In the genomic region with DNA sequence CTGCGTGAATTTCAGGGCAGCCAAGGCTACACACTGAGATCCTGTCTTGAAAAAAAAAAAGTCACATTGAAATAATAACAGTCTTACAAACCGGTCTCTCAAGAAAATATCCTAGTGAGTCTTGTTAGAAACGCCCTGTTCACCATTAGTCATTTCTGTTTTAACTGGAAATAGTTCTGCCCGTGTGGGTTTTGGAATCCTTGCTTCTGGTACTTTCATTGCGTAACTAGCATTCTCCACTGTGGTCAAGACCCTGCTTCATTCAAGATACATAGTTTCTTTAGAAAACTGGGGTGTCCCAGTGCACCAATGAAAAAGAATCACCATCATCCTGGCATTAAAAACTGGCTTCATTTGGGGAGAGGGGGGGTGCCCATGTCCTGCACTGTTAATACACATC, we compare ENCODE assay signal across 14 mouse cellular contexts. TPM values are rescaled to one million over a fixed set of nuclear protein-coding genes. Genes with fewer than 3 reads are reported as not detected.
DNase-seq lines count a peak whose midpoint lies in the region; ATAC-seq lines count a peak whose summit lies in the region.
"Had no signal": no experiment of that assay in that cellular context is flagged by ENCODE, and none has a peak within 500 bp of the region (broad histone marks: within the 10 kb centered on the region; RNA-seq: fewer than 3 reads in every experiment).

No protein-coding gene starts in this region.

- no peaks in the 10 kb centered on the region; the same call in 1 of the 2 replicates for H3K4me1 ChIP-seq in forebrain, embryonic 15.5 days
- no peaks in the 10 kb centered on the region for H3K4me1 ChIP-seq in forebrain, embryonic 11.5 days (replicated peaks; ENCODE audit: control insufficient read depth, insufficient read depth, low read length)
- H3K4me1 ChIP-seq in limb, embryonic 15.5 days, result 0 out of 2 replicates have a peak, but pooled peaks cover 7% of the 10 kb centered on the region
- H3K4me1 ChIP-seq in limb, embryonic 10.5 days, result peaks cover 9% of the 10 kb centered on the region
- H3K4me1 ChIP-seq: embryonic facial prominence, embryonic 13.5 days had no signal

- H3K27ac ChIP-seq in forebrain, embryonic 15.5 days (replicated peaks), result no peak overlapping the region
- H3K27ac ChIP-seq in forebrain, embryonic 11.5 days (ENCODE audit: low read depth, low read length), result no peak overlapping the region
- no peak overlapping the region for H3K27ac ChIP-seq in limb, embryonic 15.5 days
- H3K27ac ChIP-seq in limb, embryonic 10.5 days, result no peak overlapping the region

- 78% methylated on average over 5 of the region's 5 CpGs for WGBS in forebrain, embryonic 15.5 days
- WGBS in forebrain, embryonic 11.5 days, result 82% methylated on average over 5 of the region's 5 CpGs
- 44% methylated on average over 5 of the region's 5 CpGs for WGBS in limb, embryonic 15.5 days
- WGBS in limb, embryonic 10.5 days, result 81% methylated on average over 5 of the region's 5 CpGs

- 0 out of 2 replicates have a peak overlapping the region, but pooled peaks have one; percentile 46 for H3K4me2 ChIP-seq in forebrain, embryonic 15.5 days (replicated peaks)
- no peak overlapping the region for H3K4me2 ChIP-seq in forebrain, embryonic 11.5 days (ENCODE audit: low read depth, low read length, severe bottlenecking)
- no peak overlapping the region for H3K4me2 ChIP-seq in limb, embryonic 15.5 days

- no peaks in the 10 kb centered on the region for H3K36me3 ChIP-seq in forebrain, embryonic 15.5 days
- no peaks in the 10 kb centered on the region for H3K36me3 ChIP-seq in forebrain, embryonic 11.5 days (ENCODE audit: control insufficient read depth, insufficient read depth, low read length)
- H3K36me3 ChIP-seq in limb, embryonic 15.5 days, result no peaks in the 10 kb centered on the region
- no peaks in the 10 kb centered on the region for H3K36me3 ChIP-seq in limb, embryonic 10.5 days
- H3K36me3 ChIP-seq: embryonic facial prominence, embryonic 13.5 days; intestine, embryonic 15.5 days; midbrain, embryonic 13.5 days had no signal

- H3K27me3 ChIP-seq in forebrain, embryonic 15.5 days, result no peaks in the 10 kb centered on the region
- H3K27me3 ChIP-seq in forebrain, embryonic 11.5 days (ENCODE audit: control insufficient read depth, insufficient read depth, low read length), result no peaks in the 10 kb centered on the region
- no peaks in the 10 kb centered on the region for H3K27me3 ChIP-seq in limb, embryonic 15.5 days
- no peaks in the 10 kb centered on the region for H3K27me3 ChIP-seq in limb, embryonic 10.5 days (ENCODE audit: low read depth, poor library complexity, severe bottlenecking)
- H3K27me3 ChIP-seq: embryonic facial prominence, embryonic 13.5 days; intestine, embryonic 15.5 days; midbrain, embryonic 13.5 days had no signal

- no peak overlapping the region for H3K4me3 ChIP-seq in forebrain, embryonic 15.5 days
- no peak overlapping the region for H3K4me3 ChIP-seq in forebrain, embryonic 11.5 days (ENCODE audit: low read depth, low read length)
- peak overlapping the region; percentile 81; the same call in 1 of the 2 replicates for H3K4me3 ChIP-seq in limb, embryonic 15.5 days
- no peak overlapping the region for H3K4me3 ChIP-seq in limb, embryonic 10.5 days

- no peak for DNase-seq in forebrain, embryonic 11.5 days (ENCODE audit: low spot score)
- no peak for DNase-seq in limb, embryonic 10.5 days (ENCODE audit: low spot score)
- DNase-seq in 3134 (ENCODE audit: extremely low read depth, insufficient read length, low spot score), result peak; percentile 45
- DNase-seq in fibroblast of lung, adult 2 months (ENCODE audit: low read depth), result peak; percentile 77
- no peak for DNase-seq in frontal cortex, postnatal 25 days (ENCODE audit: low spot score in 2 of 2)
- no peak for DNase-seq in layer of hippocampus, postnatal 10 days (ENCODE audit: low spot score in 2 of 2)
- DNase-seq: thymus, postnatal 14 days had no signal

- no peaks in the 10 kb centered on the region for H3K9me3 ChIP-seq in forebrain, embryonic 15.5 days
- H3K9me3 ChIP-seq in forebrain, embryonic 11.5 days (ENCODE audit: control insufficient read depth, low read length), result no peaks in the 10 kb centered on the region
- H3K9me3 ChIP-seq in limb, embryonic 15.5 days, result no peaks in the 10 kb centered on the region
- no peaks in the 10 kb centered on the region for H3K9me3 ChIP-seq in limb, embryonic 10.5 days (replicated peaks)
- H3K9me3 ChIP-seq: embryonic facial prominence, embryonic 13.5 days; G1E; intestine, embryonic 15.5 days; midbrain, embryonic 13.5 days had no signal

- no peak overlapping the region for H3K9ac ChIP-seq in forebrain, embryonic 15.5 days (replicated peaks)
- no peak overlapping the region for H3K9ac ChIP-seq in forebrain, embryonic 11.5 days (ENCODE audit: low read length)
- H3K9ac ChIP-seq in limb, embryonic 15.5 days, result no peak overlapping the region
- H3K9ac ChIP-seq: liver, postnatal 0 days had no signal

- ATAC-seq in forebrain, embryonic 15.5 days (replicated peaks), result no peak
- no peak for ATAC-seq in forebrain, embryonic 11.5 days (replicated peaks; ENCODE audit: low FRiP score)
- ATAC-seq in limb, embryonic 15.5 days (ENCODE audit: insufficient number of reproducible peaks, low FRiP score, low TSS enrichment, low read depth), result no peak

RNA-seq across cellular contexts. Expression of a gene that starts 9.4 kb away (rescaled TPM):
- polyA plus RNA-seq in forebrain, embryonic 15.5 days (2015; fragmentation: Nextera tagmentation; extraction: Ambion mirVana), result 144 and 146 TPM in 2 replicates
- 128 and 141 TPM in 2 replicates for polyA plus RNA-seq in forebrain, embryonic 11.5 days (2014; fragmentation: Nextera tagmentation; extraction: Ambion mirVana)
- 165 and 169 TPM in 2 replicates for polyA plus RNA-seq in limb, embryonic 15.5 days (2015; fragmentation: Nextera tagmentation; extraction: Ambion mirVana)
- polyA plus RNA-seq in limb, embryonic 10.5 days (2016; fragmentation: Nextera tagmentation; extraction: Ambion mirVana), result 141 and 148 TPM in 2 replicates
- total RNA-seq in layer of hippocampus, postnatal 10 days (2021), result 10 to 100 TPM; 78.4 to 83.3 TPM

Comparison
In these comparisons a context has a peak if more than half of its experiments do, and no peak if none do; other contexts are left out.
1. DNase-seq: peak in 3134 (single experiment) and fibroblast of lung, adult 2 months (single experiment); none in forebrain, embryonic 11.5 days (single experiment), limb, embryonic 10.5 days (single experiment), frontal cortex, postnatal 25 days (0 of 2) and layer of hippocampus, postnatal 10 days (0 of 2).